Mouse (Mus musculus) forebrain, embryonic 11.5 days (tissue): ENCODE measurements at regions not wholly inside any gene's neighbourhood (a gene's known extent, or its start where the extent isn't known, plus 50 kb on each side); places are given as distances from the start of the nearest gene placed in this dataset.

Experiments used
- ATAC-seq: fragments of 200-750 bp; cut with Nextera tagmentation; replicated peaks from 2 replicates; pipeline ENCODE4 v1.8.0; 2017; ENCODE audit warnings: moderate TSS enrichment; ENCODE audit not compliant: low FRiP score
- DNase-seq: peaks from one replicate; pipeline ENCODE4 v3.0.0-alpha.2; 2017; ENCODE audit warnings: low spot score
- H3K27ac ChIP-seq: fragments of 300-500 bp; sonication (generic); 2 replicates; pipeline ENCODE4 v1.5.1; 2014; ENCODE audit warnings: low read depth, low read length
- H3K27me3 ChIP-seq: fragments of 300-500 bp; sonication (generic); 2 replicates; pipeline ENCODE4 v1.6.1; 2014; ENCODE audit warnings: mild to moderate bottlenecking, low read length, mixed read lengths; ENCODE audit not compliant: control insufficient read depth, insufficient read depth
- H3K36me3 ChIP-seq: fragments of 300-500 bp; sonication (generic); 2 replicates; pipeline ENCODE4 v1.6.1; 2014; ENCODE audit warnings: mild to moderate bottlenecking, low read length, moderate library complexity, mixed read lengths; ENCODE audit not compliant: control insufficient read depth, insufficient read depth
- H3K4me1 ChIP-seq: fragments of 300-500 bp; sonication (generic); replicated peaks from 2 replicates; pipeline ENCODE4 v1.6.1; 2014; ENCODE audit warnings: low read length, mixed read lengths; ENCODE audit not compliant: control insufficient read depth, insufficient read depth
- H3K4me2 ChIP-seq: fragments of 300-500 bp; sonication (generic); 2 replicates; pipeline ENCODE4 v1.6.1; 2014; ENCODE audit warnings: low read depth, mild to moderate bottlenecking, low read length, moderate library complexity, mixed read lengths; ENCODE audit not compliant: severe bottlenecking
- H3K4me3 ChIP-seq: fragments of 300-500 bp; sonication (generic); 2 replicates; pipeline ENCODE4 v1.5.1; 2014; ENCODE audit warnings: low read depth, low read length
- H3K9ac ChIP-seq: fragments of 300-500 bp; sonication (generic); 2 replicates; pipeline ENCODE4 v1.6.1; 2014; ENCODE audit warnings: low read length
- H3K9me3 ChIP-seq: fragments of 300-500 bp; sonication (generic); 2 replicates; pipeline ENCODE4 v1.6.1; 2016; ENCODE audit warnings: low read length, mixed read lengths; ENCODE audit not compliant: control insufficient read depth
- WGBS: fragments of 180-500 bp; shearing (Covaris S2); extraction: QIAGEN DNeasy Blood & Tissue Kit; methylation state at CpG from one replicate; pipeline ENCODE4 v1.1.7; 2014; 5-methylcytosine and 5-hydroxymethylcytosine counted together

- H3K4me3 ChIP-seq: no peak overlapping the region
- no peaks in the 10 kb centered on the region for H3K4me1 ChIP-seq
- H3K36me3 ChIP-seq: no peaks in the 10 kb centered on the region
- no peak overlapping the region for H3K4me2 ChIP-seq
- no peak for DNase-seq
- H3K9ac ChIP-seq: no peak overlapping the region
- H3K9me3 ChIP-seq: no peaks in the 10 kb centered on the region
- H3K27ac ChIP-seq: no peak overlapping the region
- WGBS: 84% methylated on average over 2 of the region's 2 CpGs
- no peaks in the 10 kb centered on the region for H3K27me3 ChIP-seq
- ATAC-seq: no peak
Observed at GRCm38 (mm10) chr3:102574320-102574719, 104.6 kb downstream of the Ngf start.

- no peak overlapping the region for H3K4me2 ChIP-seq
- WGBS: 90% methylated on average over 2 of the region's 2 CpGs
- DNase-seq (no peak), ATAC-seq (no peak)
- no peaks in the 10 kb centered on the region for H3K27me3 ChIP-seq
- no peaks in the 10 kb centered on the region for H3K4me1 ChIP-seq
- H3K36me3 ChIP-seq: no peaks in the 10 kb centered on the region
- no peaks in the 10 kb centered on the region for H3K9me3 ChIP-seq
- H3K9ac ChIP-seq: no peak overlapping the region
- no peak overlapping the region for H3K27ac ChIP-seq
- no peak overlapping the region for H3K4me3 ChIP-seq
Observed at GRCm38 (mm10) chr3:102576896-102577295, 107.2 kb downstream of the Ngf start.

- Histone ChIP-seq H3K4me2 (no peak overlapping the region), H3K27me3 (no peaks in the 10 kb centered on the region), H3K4me3 (no peak overlapping the region), H3K4me1 (no peaks in the 10 kb centered on the region), H3K36me3 (no peaks in the 10 kb centered on the region), H3K9ac (no peak overlapping the region), H3K27ac (no peak overlapping the region), H3K9me3 (no peaks in the 10 kb centered on the region)
- WGBS: 76% methylated on average over 3 of the region's 3 CpGs
- ATAC-seq: no peak
- no peak for DNase-seq
Observed at GRCm38 (mm10) chr3:102581830-102582229, 112.1 kb downstream of the Ngf start.

GRCm38 (mm10) chr3:102585136-102585535, 115.4 kb downstream of the Ngf start:
- H3K4me2 ChIP-seq: no peak overlapping the region
- no peak overlapping the region for H3K27ac ChIP-seq

GRCm38 (mm10) chr3:102586221-102586620, 116.5 kb downstream of the Ngf start:
- DNase-seq: no peak
- Histone ChIP-seq H3K27ac (no peak overlapping the region), H3K27me3 (no peaks in the 10 kb centered on the region), H3K9me3 (no peaks in the 10 kb centered on the region), H3K4me3 (no peak overlapping the region), H3K4me2 (no peak overlapping the region), H3K9ac (no peak overlapping the region), H3K36me3 (no peaks in the 10 kb centered on the region), H3K4me1 (no peaks in the 10 kb centered on the region)
- 84% methylated on average over 5 of the region's 5 CpGs for WGBS
- no peak for ATAC-seq

More at GRCm38 (mm10) chr3:102585136-102585535, 115.4 kb downstream of the Ngf start:
- H3K36me3 ChIP-seq: no peaks in the 10 kb centered on the region
- no peak overlapping the region for H3K9ac ChIP-seq
- H3K4me3 ChIP-seq: no peak overlapping the region
- H3K4me1 ChIP-seq: no peaks in the 10 kb centered on the region
- WGBS: 92% methylated on average over 2 of the region's 2 CpGs
- no peaks in the 10 kb centered on the region for H3K27me3 ChIP-seq
- ATAC-seq: no peak
- DNase-seq: no peak
- no peaks in the 10 kb centered on the region for H3K9me3 ChIP-seq

- DNase-seq (no peak), ATAC-seq (no peak)
- no peaks in the 10 kb centered on the region for H3K27me3 ChIP-seq
- no peak overlapping the region for H3K27ac ChIP-seq
- H3K9ac ChIP-seq: no peak overlapping the region
- H3K36me3 ChIP-seq: no peaks in the 10 kb centered on the region
- no peak overlapping the region for H3K4me2 ChIP-seq
- H3K9me3 ChIP-seq: no peaks in the 10 kb centered on the region
- 88% methylated on average over 7 of the region's 7 CpGs for WGBS
- H3K4me1 ChIP-seq: no peaks in the 10 kb centered on the region
- H3K4me3 ChIP-seq: no peak overlapping the region
Observed at GRCm38 (mm10) chr3:102592041-102592440, 122.3 kb downstream of the Ngf start.

- Histone ChIP-seq H3K27ac (no peak overlapping the region), H3K9ac (no peak overlapping the region), H3K9me3 (no peaks in the 10 kb centered on the region), H3K4me3 (no peak overlapping the region), H3K4me1 (no peaks in the 10 kb centered on the region), H3K4me2 (no peak overlapping the region), H3K36me3 (no peaks in the 10 kb centered on the region), H3K27me3 (no peaks in the 10 kb centered on the region)
- DNase-seq (no peak), ATAC-seq (no peak)
- 78% methylated on average over 4 of the region's 4 CpGs for WGBS
Observed at GRCm38 (mm10) chr3:102596944-102597551, 127.3 kb downstream of the Ngf start.

- H3K4me2 ChIP-seq: no peak overlapping the region
- H3K36me3 ChIP-seq: no peaks in the 10 kb centered on the region
- no peaks in the 10 kb centered on the region for H3K27me3 ChIP-seq
- no peaks in the 10 kb centered on the region for H3K4me1 ChIP-seq
- no peak overlapping the region for H3K27ac ChIP-seq
- DNase-seq: no peak
- H3K4me3 ChIP-seq: no peak overlapping the region
- ATAC-seq: no peak
- H3K9me3 ChIP-seq: no peaks in the 10 kb centered on the region
- no peak overlapping the region for H3K9ac ChIP-seq
- 92% methylated on average over 7 of the region's 7 CpGs for WGBS
Observed at GRCm38 (mm10) chr3:102599061-102599460, 129.3 kb downstream of the Ngf start.

GRCm38 (mm10) chr3:102602766-102603165, 131.6 kb upstream of the Tspan2 start:
- Histone ChIP-seq H3K4me1 (0 out of 2 replicates have a peak, but pooled peaks cover 3% of the 10 kb centered on the region), H3K27ac (no peak overlapping the region), H3K9me3 (no peaks in the 10 kb centered on the region), H3K4me3 (no peak overlapping the region), H3K4me2 (no peak overlapping the region), H3K36me3 (no peaks in the 10 kb centered on the region), H3K9ac (no peak overlapping the region), H3K27me3 (no peaks in the 10 kb centered on the region)
- ATAC-seq (no peak), DNase-seq (no peak)
- 81% methylated on average over 13 of the region's 13 CpGs for WGBS
